Mouse (Mus musculus): Measurements from ENCODE around the gene Olfr1044. TPM values are rescaled to one million over a fixed set of nuclear protein-coding genes. Genes with fewer than 3 reads are reported as not detected.

The Olfr1044 gene
- polyA plus RNA-seq, 1 experiment from 2014 or later: not detected

Other genes starting within 250 kb of the Olfr1044 start
- not detected in 2 replicates for gene Olfr1028, start 227.4 kb downstream of the Olfr1044 start, polyA plus RNA-seq (2015; fragmentation: Nextera tagmentation; extraction: Ambion mirVana)
- gene Olfr1029, start 203.9 kb downstream of the Olfr1044 start, polyA plus RNA-seq (2015; fragmentation: Nextera tagmentation; extraction: Ambion mirVana): not detected in 2 replicates
- not detected in 2 replicates for gene Olfr1030, start 198.5 kb downstream of the Olfr1044 start, polyA plus RNA-seq (2015; fragmentation: Nextera tagmentation; extraction: Ambion mirVana)
- gene Olfr1031, start 187.5 kb downstream of the Olfr1044 start, polyA plus RNA-seq (2015; fragmentation: Nextera tagmentation; extraction: Ambion mirVana): not detected in 2 replicates
- not detected in 2 replicates for gene Olfr1032, start 172.3 kb downstream of the Olfr1044 start, polyA plus RNA-seq (2015; fragmentation: Nextera tagmentation; extraction: Ambion mirVana)
- 0.16 and 0.41 TPM in 2 replicates for gene Olfr1033, start 157.2 kb downstream of the Olfr1044 start, polyA plus RNA-seq (2015; fragmentation: Nextera tagmentation; extraction: Ambion mirVana)
- gene Olfr1034, start 132.0 kb downstream of the Olfr1044 start, polyA plus RNA-seq (2015; fragmentation: Nextera tagmentation; extraction: Ambion mirVana): not detected in 2 replicates
- gene Olfr1036, start 103.8 kb downstream of the Olfr1044 start, polyA plus RNA-seq (2015; fragmentation: Nextera tagmentation; extraction: Ambion mirVana): not detected in 2 replicates
- gene Olfr1037, start 90.4 kb downstream of the Olfr1044 start, polyA plus RNA-seq (2015; fragmentation: Nextera tagmentation; extraction: Ambion mirVana): not detected in 2 replicates
- gene Olfr1039, start 41.9 kb downstream of the Olfr1044 start, polyA plus RNA-seq (2015; fragmentation: Nextera tagmentation; extraction: Ambion mirVana): not detected in 2 replicates
- not detected in 2 replicates for gene Olfr1040, start 31.1 kb downstream of the Olfr1044 start, polyA plus RNA-seq (2015; fragmentation: Nextera tagmentation; extraction: Ambion mirVana)
- gene Olfr1042, start 16.0 kb downstream of the Olfr1044 start, polyA plus RNA-seq (2015; fragmentation: Nextera tagmentation; extraction: Ambion mirVana): not detected in 2 replicates
- gene Olfr1043, start 10.3 kb downstream of the Olfr1044 start, polyA plus RNA-seq (2015; fragmentation: Nextera tagmentation; extraction: Ambion mirVana): not detected in 2 replicates
- not detected in 2 replicates for gene Olfr52, start 7.9 kb upstream of the Olfr1044 start, polyA plus RNA-seq (2015; fragmentation: Nextera tagmentation; extraction: Ambion mirVana)
- not detected in 2 replicates for gene Olfr1045, start 25.2 kb upstream of the Olfr1044 start, polyA plus RNA-seq (2015; fragmentation: Nextera tagmentation; extraction: Ambion mirVana)
- not detected in 2 replicates for gene Olfr1046, start 41.5 kb upstream of the Olfr1044 start, polyA plus RNA-seq (2015; fragmentation: Nextera tagmentation; extraction: Ambion mirVana)
- not detected in 2 replicates for gene Olfr1047, start 53.6 kb upstream of the Olfr1044 start, polyA plus RNA-seq (2015; fragmentation: Nextera tagmentation; extraction: Ambion mirVana)
- not detected in 2 replicates for gene Olfr1048, start 62.5 kb upstream of the Olfr1044 start, polyA plus RNA-seq (2015; fragmentation: Nextera tagmentation; extraction: Ambion mirVana)
- not detected in 2 replicates for gene Olfr1049, start 80.5 kb upstream of the Olfr1044 start, polyA plus RNA-seq (2015; fragmentation: Nextera tagmentation; extraction: Ambion mirVana)
- gene Olfr1051, start 101.3 kb upstream of the Olfr1044 start, polyA plus RNA-seq (2015; fragmentation: Nextera tagmentation; extraction: Ambion mirVana): not detected in 2 replicates
- not detected in 2 replicates for gene Olfr1052, start 114.6 kb upstream of the Olfr1044 start, polyA plus RNA-seq (2015; fragmentation: Nextera tagmentation; extraction: Ambion mirVana)
- gene Olfr1053, start 137.5 kb upstream of the Olfr1044 start, polyA plus RNA-seq (2015; fragmentation: Nextera tagmentation; extraction: Ambion mirVana): not detected in 2 replicates
- not detected in 2 replicates for gene Olfr1054, start 157.6 kb upstream of the Olfr1044 start, polyA plus RNA-seq (2015; fragmentation: Nextera tagmentation; extraction: Ambion mirVana)
- gene Olfr1055, start 172.5 kb upstream of the Olfr1044 start, polyA plus RNA-seq (2015; fragmentation: Nextera tagmentation; extraction: Ambion mirVana): not detected in 2 replicates
- gene Olfr1056, start 184.6 kb upstream of the Olfr1044 start, polyA plus RNA-seq (2015; fragmentation: Nextera tagmentation; extraction: Ambion mirVana): not detected in 2 replicates
- gene Olfr1057, start 200.6 kb upstream of the Olfr1044 start, polyA plus RNA-seq (2015; fragmentation: Nextera tagmentation; extraction: Ambion mirVana): not detected in 2 replicates
- gene Olfr1058, start 210.7 kb upstream of the Olfr1044 start, polyA plus RNA-seq (2015; fragmentation: Nextera tagmentation; extraction: Ambion mirVana): not detected in 2 replicates
- not detected in 2 replicates for gene Olfr1061, start 236.2 kb upstream of the Olfr1044 start, polyA plus RNA-seq (2015; fragmentation: Nextera tagmentation; extraction: Ambion mirVana)
- not detected in 2 replicates for gene Olfr1062, start 248.9 kb upstream of the Olfr1044 start, polyA plus RNA-seq (2015; fragmentation: Nextera tagmentation; extraction: Ambion mirVana)

Measured in liver, embryonic 13.5 days (tissue).